Mouse (Mus musculus): ENCODE results near the gene H2al1g. TPM values are rescaled to one million over a fixed set of nuclear protein-coding genes. Genes with fewer than 3 reads are reported as not detected.
"Not testable (repeated sequence)": the region's sequence is repeated elsewhere in the genome, so short reads cannot be mapped to it uniquely, and the experiment has no call there.

Gene H2al1g
- polyA plus RNA-seq (2012; rRNA removed), result not detected in 2 replicates

DNA sequence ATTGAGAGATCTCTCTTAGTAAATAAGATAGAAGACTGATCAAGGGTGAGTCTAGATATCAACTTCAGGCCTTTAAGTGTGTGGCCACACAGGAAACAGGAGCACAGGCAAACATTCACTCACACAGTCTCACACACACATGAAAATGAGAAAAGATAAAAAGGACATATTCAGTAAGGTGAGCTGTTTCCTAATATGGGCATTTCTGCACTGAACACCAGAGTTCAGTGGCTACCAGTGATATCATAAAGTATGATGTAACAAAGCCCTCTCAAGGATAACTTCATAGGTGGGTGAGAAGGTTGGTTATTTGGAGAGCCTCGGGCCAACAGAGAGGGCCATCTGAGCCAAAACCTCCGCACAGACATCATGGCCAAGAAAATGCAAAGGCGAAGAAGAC, at the start of gene H2al1g:
Gene H2al1g (plus strand): TSS at position 301 of the 400 bp plus-strand sequence.
- H3K4me3 ChIP-seq (ENCODE audit: insufficient read depth, low read depth, low read length); H3K27me3 ChIP-seq (replicated peaks; ENCODE audit: control insufficient read depth, insufficient read depth, low read length); H3K4me1 ChIP-seq (ENCODE audit: control insufficient read depth, insufficient read depth, low read length); H3K27ac ChIP-seq (ENCODE audit: insufficient read depth, low read depth, low read length); H3K36me3 ChIP-seq (ENCODE audit: control insufficient read depth, insufficient read depth, low read length); DNase-seq: not testable (repeated sequence)
- no CpG with 5 or more reads among the region's 3 CpGs for WGBS

DNA sequence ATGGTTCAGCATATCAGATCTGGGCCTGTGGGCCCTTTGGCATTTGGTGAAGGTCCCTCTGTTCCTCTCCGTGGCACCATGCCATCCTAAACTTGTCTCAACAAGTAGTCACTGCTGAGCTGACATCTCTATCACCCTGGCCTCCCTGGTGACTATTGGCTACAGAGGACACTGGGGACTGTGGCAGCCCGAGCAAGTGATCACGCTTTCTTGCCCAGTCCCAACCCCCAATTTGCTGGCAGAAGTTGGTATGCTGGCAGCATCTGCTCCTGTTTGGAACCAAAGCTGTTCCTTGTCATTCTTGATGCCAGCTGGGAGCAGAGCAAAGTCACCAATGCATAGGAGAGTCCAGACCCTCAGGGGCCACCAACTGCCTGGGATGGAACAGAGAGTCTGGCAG, 49.0 kb upstream of the H2al1g start:
- no peak for DNase-seq
- H3K4me3 ChIP-seq (ENCODE audit: insufficient read depth, low read depth, low read length), result no peak overlapping the region
- TF ChIP-seq POLR2A (IDR thresholded peaks at IDR 0.05; ENCODE audit: low read depth, low read length), result no peak
- no peak for TF ChIP-seq CTCF (conservative IDR thresholded peaks at IDR 0.05; ENCODE audit: insufficient read depth, insufficient read length, low read depth, low read length)
- no peak overlapping the region for H3K27ac ChIP-seq (ENCODE audit: insufficient read depth, low read depth, low read length)
- H3K36me3 ChIP-seq (ENCODE audit: control insufficient read depth, insufficient read depth, low read length), result no peaks in the 10 kb centered on the region
- 90% methylated on average over 3 of the region's 3 CpGs for WGBS
- no peaks in the 10 kb centered on the region for H3K27me3 ChIP-seq (replicated peaks; ENCODE audit: control insufficient read depth, insufficient read depth, low read length)
- H3K4me1 ChIP-seq (ENCODE audit: control insufficient read depth, insufficient read depth, low read length), result no peaks in the 10 kb centered on the region

DNA sequence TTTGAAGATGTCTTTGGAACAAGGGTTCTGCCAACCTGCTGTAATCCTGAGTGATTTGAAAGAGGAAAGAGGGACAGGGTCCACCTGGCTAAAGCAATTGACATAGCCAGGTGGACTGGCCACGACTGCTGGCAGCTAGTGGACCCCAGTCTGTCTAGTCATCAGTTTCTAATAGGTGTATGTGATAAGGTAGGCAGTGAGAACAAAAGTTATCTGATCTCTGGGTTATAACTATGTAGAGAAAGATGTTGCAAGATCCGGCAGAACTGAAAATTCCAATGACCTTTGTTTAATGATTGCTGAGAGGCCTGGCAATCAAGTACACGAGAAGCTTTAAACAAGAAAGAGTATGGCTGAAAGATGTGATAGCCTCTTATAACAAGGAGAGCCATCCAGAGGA, 44.9 kb upstream of the H2al1g start:
- DNase-seq, result no peak
- Histone ChIP-seq H3K27ac (ENCODE audit: insufficient read depth, low read depth, low read length) (no peak overlapping the region), H3K27me3 (replicated peaks; ENCODE audit: control insufficient read depth, insufficient read depth, low read length) (no peaks in the 10 kb centered on the region), H3K4me3 (ENCODE audit: insufficient read depth, low read depth, low read length) (no peak overlapping the region), H3K4me1 (ENCODE audit: control insufficient read depth, insufficient read depth, low read length) (no peaks in the 10 kb centered on the region), H3K36me3 (ENCODE audit: control insufficient read depth, insufficient read depth, low read length) (no peaks in the 10 kb centered on the region)
- TF ChIP-seq POLR2A (IDR thresholded peaks at IDR 0.05; ENCODE audit: low read depth, low read length) (no peak), CTCF (conservative IDR thresholded peaks at IDR 0.05; ENCODE audit: insufficient read depth, insufficient read length, low read depth, low read length) (no peak)
- WGBS, result 49% methylated on average over 3 of the region's 3 CpGs

DNA sequence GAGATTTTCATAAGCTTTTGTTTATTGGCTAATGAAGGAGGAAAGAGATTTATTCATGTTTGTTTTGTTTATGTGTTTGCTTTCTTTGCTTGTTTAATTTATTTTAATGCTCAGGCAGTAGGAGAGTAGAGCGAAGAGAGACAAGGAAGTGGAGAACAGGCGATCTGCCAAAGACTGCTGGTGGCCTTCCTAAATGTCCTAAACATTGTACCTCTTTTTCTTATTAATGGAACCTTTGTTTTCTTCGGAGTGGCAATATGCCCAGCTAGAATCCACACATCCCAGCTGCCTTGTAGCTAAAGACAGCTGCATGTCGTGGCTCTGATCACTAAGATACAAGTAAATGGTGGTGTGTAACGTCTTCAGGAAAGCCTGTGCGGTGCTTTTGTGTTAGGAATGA, 41.0 kb upstream of the H2al1g start:
- no peaks in the 10 kb centered on the region for H3K4me1 ChIP-seq (ENCODE audit: control insufficient read depth, insufficient read depth, low read length)
- 84% methylated on average over 6 of the region's 6 CpGs for WGBS

DNA sequence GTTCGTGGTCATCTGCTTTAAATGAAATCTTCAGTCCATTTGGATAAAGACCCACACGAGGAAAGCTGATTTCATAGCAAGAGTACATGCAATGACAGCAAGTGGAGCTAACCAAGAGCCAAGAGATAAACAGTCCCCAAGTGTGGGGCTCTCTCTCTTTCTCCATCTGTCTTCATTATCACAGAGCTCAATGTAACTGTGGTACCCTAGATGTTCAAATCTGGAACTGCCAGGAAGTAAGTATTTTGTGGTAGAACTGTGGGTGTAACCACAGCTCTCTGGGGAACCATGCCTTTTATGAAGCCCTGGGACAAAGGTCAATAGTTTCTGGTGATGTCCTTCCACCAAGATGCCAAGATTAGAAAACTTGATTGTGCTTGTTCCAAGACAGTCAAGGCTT, 37.3 kb upstream of the H2al1g start:
- WGBS, result 69% methylated on average over 2 of the region's 2 CpGs
- no peak for DNase-seq
- TF ChIP-seq POLR2A (IDR thresholded peaks at IDR 0.05; ENCODE audit: low read depth, low read length) (no peak), CTCF (conservative IDR thresholded peaks at IDR 0.05; ENCODE audit: insufficient read depth, insufficient read length, low read depth, low read length) (no peak)
- Histone ChIP-seq H3K4me3 (ENCODE audit: insufficient read depth, low read depth, low read length) (no peak overlapping the region), H3K4me1 (ENCODE audit: control insufficient read depth, insufficient read depth, low read length) (no peaks in the 10 kb centered on the region), H3K27me3 (replicated peaks; ENCODE audit: control insufficient read depth, insufficient read depth, low read length) (no peaks in the 10 kb centered on the region), H3K27ac (ENCODE audit: insufficient read depth, low read depth, low read length) (no peak overlapping the region), H3K36me3 (ENCODE audit: control insufficient read depth, insufficient read depth, low read length) (no peaks in the 10 kb centered on the region)

More for the DNA sequence above, 41.0 kb upstream of the H2al1g start:
- no peaks in the 10 kb centered on the region for H3K36me3 ChIP-seq (ENCODE audit: control insufficient read depth, insufficient read depth, low read length)
- H3K27me3 ChIP-seq (replicated peaks; ENCODE audit: control insufficient read depth, insufficient read depth, low read length), result no peaks in the 10 kb centered on the region
- no peak for DNase-seq
- no peak overlapping the region for H3K27ac ChIP-seq (ENCODE audit: insufficient read depth, low read depth, low read length)
- no peak for TF ChIP-seq CTCF (conservative IDR thresholded peaks at IDR 0.05; ENCODE audit: insufficient read depth, insufficient read length, low read depth, low read length)
- no peak for TF ChIP-seq POLR2A (IDR thresholded peaks at IDR 0.05; ENCODE audit: low read depth, low read length)
- no peak overlapping the region for H3K4me3 ChIP-seq (ENCODE audit: insufficient read depth, low read depth, low read length)

DNA sequence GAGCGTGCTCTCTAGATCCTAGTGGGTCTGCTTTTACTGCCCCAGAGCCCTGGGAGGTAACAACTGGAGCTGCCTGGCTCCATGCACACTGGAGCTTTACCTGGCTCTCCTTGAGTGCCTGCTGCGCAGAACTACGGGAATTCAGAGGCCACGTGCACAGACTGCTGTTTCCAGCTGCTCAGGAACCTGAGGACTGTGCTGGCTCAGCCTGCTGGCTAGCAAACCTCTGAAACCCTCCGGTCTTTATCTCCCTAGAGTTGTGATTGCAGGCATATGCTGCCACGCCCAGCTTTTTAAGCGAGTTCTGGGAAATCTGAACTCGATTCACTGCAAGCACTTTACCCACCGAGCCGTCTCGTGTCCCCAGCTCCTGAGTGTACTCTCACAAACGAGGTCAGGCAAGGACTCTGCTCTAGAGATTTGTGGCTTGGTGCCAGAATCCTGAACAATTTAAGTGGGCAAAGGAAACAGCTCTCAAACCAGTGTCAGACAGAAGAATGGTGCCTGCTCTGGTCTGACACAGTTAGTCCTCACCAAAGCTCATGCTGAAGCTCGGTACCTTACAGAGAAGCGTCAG, 29.7 kb upstream of the H2al1g start:
- 37% methylated on average over 14 of the region's 14 CpGs for WGBS

DNA sequence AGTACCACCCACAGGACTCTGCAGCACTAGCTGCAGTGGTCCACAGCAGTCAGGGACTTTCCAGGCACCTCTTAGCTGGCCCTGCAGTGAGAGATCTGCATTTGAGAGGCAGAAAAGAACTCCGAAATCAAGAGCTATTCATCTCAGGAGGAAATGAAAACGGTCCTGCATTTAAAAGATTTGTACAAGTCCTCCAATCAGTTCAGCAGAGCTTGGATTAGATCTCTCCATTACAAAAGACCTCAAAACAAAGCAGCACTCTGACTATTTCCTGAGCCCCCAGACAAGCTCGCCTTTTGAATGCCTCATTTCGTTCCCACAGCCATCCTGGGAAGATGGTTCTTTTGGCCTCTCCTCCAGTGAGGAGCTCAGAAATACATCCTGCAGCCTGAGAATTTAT, 28.8 kb upstream of the H2al1g start:
- WGBS, result 78% methylated on average over 4 of the region's 4 CpGs
- TF ChIP-seq CTCF (conservative IDR thresholded peaks at IDR 0.05; ENCODE audit: insufficient read depth, insufficient read length, low read depth, low read length) (no peak), POLR2A (IDR thresholded peaks at IDR 0.05; ENCODE audit: low read depth, low read length) (no peak)
- H3K36me3 ChIP-seq (ENCODE audit: control insufficient read depth, insufficient read depth, low read length), result no peaks in the 10 kb centered on the region
- no peaks in the 10 kb centered on the region for H3K4me1 ChIP-seq (ENCODE audit: control insufficient read depth, insufficient read depth, low read length)
- H3K4me3 ChIP-seq (ENCODE audit: insufficient read depth, low read depth, low read length), result no peak overlapping the region
- H3K27me3 ChIP-seq (replicated peaks; ENCODE audit: control insufficient read depth, insufficient read depth, low read length), result no peaks in the 10 kb centered on the region; the same call in 1 of the 2 replicates
- no peak for DNase-seq
- H3K27ac ChIP-seq (ENCODE audit: insufficient read depth, low read depth, low read length), result no peak overlapping the region

More for the DNA sequence above, 29.7 kb upstream of the H2al1g start:
- H3K36me3 ChIP-seq (ENCODE audit: control insufficient read depth, insufficient read depth, low read length), result no peaks in the 10 kb centered on the region
- H3K27ac ChIP-seq (ENCODE audit: insufficient read depth, low read depth, low read length), result no peak overlapping the region
- peak; percentile 3 for DNase-seq
- no peak for TF ChIP-seq POLR2A (IDR thresholded peaks at IDR 0.05; ENCODE audit: low read depth, low read length)
- no peak overlapping the region for H3K4me3 ChIP-seq (ENCODE audit: insufficient read depth, low read depth, low read length)
- no peaks in the 10 kb centered on the region for H3K4me1 ChIP-seq (ENCODE audit: control insufficient read depth, insufficient read depth, low read length)
- no peaks in the 10 kb centered on the region; the same call in 1 of the 2 replicates for H3K27me3 ChIP-seq (replicated peaks; ENCODE audit: control insufficient read depth, insufficient read depth, low read length)

DNA sequence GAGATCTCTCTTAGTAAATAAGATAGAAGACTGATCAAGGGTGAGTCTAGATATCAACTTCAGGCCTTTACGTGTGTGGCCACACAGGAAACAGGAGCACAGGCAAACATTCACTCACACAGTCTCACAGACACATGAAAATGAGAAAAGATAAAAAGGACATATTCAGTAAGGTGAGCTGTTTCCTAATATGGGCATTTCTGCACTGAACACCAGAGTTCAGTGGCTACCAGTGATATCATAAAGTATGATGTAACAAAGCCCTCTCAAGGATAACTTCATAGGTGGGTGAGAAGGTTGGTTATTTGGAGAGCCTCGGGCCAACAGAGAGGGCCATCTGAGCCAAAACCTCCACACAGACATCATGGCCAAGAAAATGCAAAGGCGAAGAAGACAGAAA, 19.1 kb upstream of the H2al1g start, which contains the start of gene H2al1a:
Gene H2al1a (plus strand): TSS at position 301 of the 400 bp plus-strand sequence.
- H3K36me3 ChIP-seq (ENCODE audit: control insufficient read depth, insufficient read depth, low read length); H3K27ac ChIP-seq (ENCODE audit: insufficient read depth, low read depth, low read length); H3K4me3 ChIP-seq (ENCODE audit: insufficient read depth, low read depth, low read length); DNase-seq; H3K27me3 ChIP-seq (replicated peaks; ENCODE audit: control insufficient read depth, insufficient read depth, low read length); H3K4me1 ChIP-seq (ENCODE audit: control insufficient read depth, insufficient read depth, low read length): not testable (repeated sequence)
- no CpG with 5 or more reads among the region's 3 CpGs for WGBS

DNA sequence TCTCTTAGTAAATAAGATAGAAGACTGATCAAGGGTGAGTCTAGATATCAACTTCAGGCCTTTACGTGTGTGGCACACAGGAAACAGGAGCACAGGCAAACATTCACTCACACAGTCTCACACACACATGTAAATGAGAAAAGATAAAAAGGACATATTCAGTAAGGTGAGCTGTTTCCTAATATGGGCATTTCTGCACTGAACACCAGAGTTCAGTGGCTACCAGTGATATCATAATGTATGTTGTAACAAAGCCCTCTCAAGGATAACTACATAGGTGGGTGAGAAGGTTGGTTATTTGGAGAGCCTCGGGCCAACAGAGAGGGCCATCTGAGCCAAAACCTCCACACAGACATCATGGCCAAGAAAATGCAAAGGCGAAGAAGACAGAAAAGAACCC, 15.9 kb upstream of the H2al1g start, which contains the start of gene H2al1b:
Gene H2al1b (plus strand): TSS at position 301 of the 400 bp plus-strand sequence.
- not testable (repeated sequence) for H3K36me3 ChIP-seq (ENCODE audit: control insufficient read depth, insufficient read depth, low read length); H3K4me3 ChIP-seq (ENCODE audit: insufficient read depth, low read depth, low read length); DNase-seq; H3K27ac ChIP-seq (ENCODE audit: insufficient read depth, low read depth, low read length); H3K4me1 ChIP-seq (ENCODE audit: control insufficient read depth, insufficient read depth, low read length); H3K27me3 ChIP-seq (replicated peaks; ENCODE audit: control insufficient read depth, insufficient read depth, low read length)
- WGBS, result 100% methylated on average over 1 of the region's 3 CpGs

DNA sequence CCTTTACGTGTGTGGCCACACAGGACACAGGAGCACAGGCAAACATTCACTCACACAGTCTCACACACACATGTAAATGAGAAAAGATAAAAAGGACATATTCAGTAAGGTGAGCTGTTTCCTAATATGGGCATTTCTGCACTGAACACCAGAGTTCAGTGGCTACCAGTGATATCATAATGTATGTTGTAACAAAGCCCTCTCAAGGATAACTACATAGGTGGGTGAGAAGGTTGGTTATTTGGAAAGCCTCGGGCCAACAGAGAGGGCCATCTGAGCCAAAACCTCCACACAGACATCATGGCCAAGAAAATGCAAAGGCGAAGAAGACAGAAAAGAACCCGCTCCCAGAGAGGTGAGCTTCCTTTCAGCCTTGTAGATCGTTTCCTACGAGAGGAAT, 12.7 kb upstream of the H2al1g start, which contains the start of gene H2al1c:
Gene H2al1c (plus strand): TSS at position 301 of the 400 bp plus-strand sequence.
- H3K27me3 ChIP-seq (replicated peaks; ENCODE audit: control insufficient read depth, insufficient read depth, low read length); DNase-seq; H3K4me1 ChIP-seq (ENCODE audit: control insufficient read depth, insufficient read depth, low read length); H3K36me3 ChIP-seq (ENCODE audit: control insufficient read depth, insufficient read depth, low read length); H3K4me3 ChIP-seq (ENCODE audit: insufficient read depth, low read depth, low read length); H3K27ac ChIP-seq (ENCODE audit: insufficient read depth, low read depth, low read length): not testable (repeated sequence)
- WGBS, result 94% methylated on average over 2 of the region's 6 CpGs
